Mouse (Mus musculus): ENCODE data around the gene Nol10.

- TF ChIP-seq CTCF (IDR thresholded peaks at IDR 0.05; ENCODE audit: low read depth) = no peak
- no peak for TF ChIP-seq EP300 (IDR thresholded peaks at IDR 0.05; ENCODE audit: low read depth)
These were observed 32.7 kb downstream of the Nol10 start for GRCm38 (mm10) chr12:17380991-17381390.

All from heart, postnatal 0 days (tissue).